Mouse (Mus musculus) ES-Bruce4 (cell line): ENCODE measurements around the gene Pde4dip.

Source experiments
- CTCF ChIP-seq: IDR thresholded peaks from one replicate; pipeline ENCODE4 v1.8.1; 2011; ENCODE audit warnings: low read depth, low read length
- POLR2A ChIP-seq: IDR thresholded peaks from one replicate; pipeline ENCODE4 v1.8.1; 2011; ENCODE audit warnings: low read length; ENCODE audit not compliant: insufficient read depth

DNA sequence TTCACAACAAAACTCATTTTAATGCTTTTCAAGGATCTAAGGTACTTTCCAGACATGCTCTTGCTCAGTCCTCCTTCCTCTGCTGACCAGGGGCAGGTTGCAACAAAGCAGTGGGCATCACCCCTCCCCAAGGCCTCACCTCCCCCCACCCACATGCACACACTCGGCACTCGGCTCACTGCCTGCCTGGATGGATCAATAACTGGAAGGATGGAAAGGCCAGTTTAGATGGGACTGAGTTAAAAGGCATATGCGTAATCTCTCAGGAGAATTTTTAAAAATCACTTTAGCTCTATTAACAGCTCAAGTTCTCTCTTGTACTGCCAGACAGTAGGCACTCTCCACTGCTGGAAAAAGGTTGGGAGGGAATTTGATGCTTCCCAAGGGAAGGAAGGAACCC, 40.9 kb downstream of the Pde4dip start:
- TF ChIP-seq CTCF (no peak), POLR2A (no peak)
